Mouse (Mus musculus) brain, embryonic 14.5 days (tissue): ENCODE measurements at regions not wholly inside any gene's neighbourhood (a gene's known extent, or its start where the extent isn't known, plus 50 kb on each side); places are given as distances from the start of the nearest gene placed in this dataset.

Experiments
- CTCF ChIP-seq: fragments of 200-500 bp; IDR thresholded peaks from 2 replicates; pipeline ENCODE4 v1.5.1; 2012; ENCODE audit warnings: inconsistent platforms, mild to moderate bottlenecking, moderate library complexity, borderline replicate concordance; ENCODE audit not compliant: insufficient read depth, insufficient read length; ENCODE audit errors: extremely low read depth
- POLR2A ChIP-seq: fragments of 200-500 bp; IDR thresholded peaks from 2 replicates; pipeline ENCODE4 v1.6.1; 2012; ENCODE audit warnings: mild to moderate bottlenecking, inconsistent platforms, borderline replicate concordance; ENCODE audit not compliant: poor library complexity, insufficient read depth, insufficient read length, severe bottlenecking; ENCODE audit errors: extremely low read depth

- TF ChIP-seq POLR2A (no peak), CTCF (no peak)
Observed at GRCm38 (mm10) chr8:115616871-115617605, 90.6 kb downstream of the Maf start.
